Mouse (Mus musculus) heart, embryonic 13.5 days (tissue): Measurements from ENCODE around the gene Chn2. TPM values are rescaled to one million over a fixed set of nuclear protein-coding genes. Genes with fewer than 3 reads are reported as not detected.

ENCODE experiments used
- ATAC-seq: fragments of 200-750 bp; cut with Nextera tagmentation; 2 replicates; pipeline ENCODE4 v1.8.0; 2017; ENCODE audit warnings: moderate TSS enrichment; ENCODE audit not compliant: insufficient number of reproducible peaks, low FRiP score, low TSS enrichment; ENCODE audit errors: extremely low read depth
- H3K27ac ChIP-seq: fragments of 300-500 bp; sonication (generic); replicated peaks from 2 replicates; pipeline ENCODE4 v1.5.1; 2015; ENCODE audit warnings: moderate library complexity, mild to moderate bottlenecking, inconsistent platforms
- H3K27me3 ChIP-seq: fragments of 300-500 bp; sonication (generic); replicated peaks from 2 replicates; pipeline ENCODE4 v1.6.1; 2015; ENCODE audit warnings: mild to moderate bottlenecking, inconsistent platforms
- H3K36me3 ChIP-seq: fragments of 300-500 bp; sonication (generic); 2 replicates; pipeline ENCODE4 v1.6.1; 2015; ENCODE audit warnings: mild to moderate bottlenecking, inconsistent platforms
- H3K4me1 ChIP-seq: fragments of 300-500 bp; sonication (generic); 2 replicates; pipeline ENCODE4 v1.6.1; 2015; ENCODE audit warnings: inconsistent platforms
- H3K4me2 ChIP-seq: fragments of 300-500 bp; sonication (generic); 2 replicates; pipeline ENCODE4 v1.6.1; 2015; ENCODE audit warnings: inconsistent platforms, mild to moderate bottlenecking, moderate library complexity
- H3K4me3 ChIP-seq: fragments of 300-500 bp; sonication (generic); 2 replicates; pipeline ENCODE4 v1.5.1; 2015; ENCODE audit warnings: moderate library complexity, mild to moderate bottlenecking, inconsistent platforms
- H3K9ac ChIP-seq: fragments of 300-500 bp; sonication (generic); 2 replicates; pipeline ENCODE4 v1.6.1; 2015; ENCODE audit warnings: inconsistent platforms, mild to moderate bottlenecking, moderate library complexity
- H3K9me3 ChIP-seq: fragments of 300-500 bp; sonication (generic); 2 replicates; pipeline ENCODE4 v1.6.1; 2016; ENCODE audit warnings: inconsistent platforms
- WGBS: fragments of 180-500 bp; shearing (Covaris S2); methylation state at CpG from one replicate; pipeline ENCODE4 v1.1.7; 2015; ENCODE audit warnings: mixed read lengths; 5-methylcytosine and 5-hydroxymethylcytosine counted together
- polyA plus RNA-seq: library from polyadenylated mRNA; unstranded; fragments of >200 nt; fragmentation: Nextera tagmentation; extraction: Ambion mirVana; gene quantifications from 2 replicates; pipeline ENCODE4 v1.2.1, GENCODE M21; 2015

The Chn2 gene
- polyA plus RNA-seq, 1 experiment from 2014 or later: 8.7 TPM

DNA sequence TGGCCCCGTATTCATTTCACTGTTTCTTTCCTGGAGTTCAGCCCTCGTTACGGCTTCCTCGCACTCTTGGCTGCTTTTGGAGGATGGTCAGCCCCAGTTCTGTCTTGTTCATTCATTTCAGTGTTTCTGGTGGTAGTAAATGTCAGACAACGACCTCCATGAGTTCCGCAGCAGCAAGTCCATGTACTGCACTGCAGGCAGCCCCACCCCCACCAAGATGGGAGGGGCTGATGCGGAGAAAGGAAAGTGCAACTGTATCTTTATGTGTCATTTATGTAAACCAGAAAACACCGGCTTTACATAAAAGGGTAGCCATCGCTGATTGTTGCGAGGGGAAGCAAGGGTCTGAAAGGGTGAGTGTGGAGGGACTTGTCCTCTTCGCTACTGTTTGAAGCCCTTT, 185.0 kb downstream of the Chn2 start:
- Histone ChIP-seq H3K27me3 (no peaks in the 10 kb centered on the region; the same call in 1 of the 2 replicates), H3K36me3 (0 out of 2 replicates have a peak, but pooled peaks cover 3% of the 10 kb centered on the region), H3K27ac (no peak overlapping the region), H3K9ac (no peak overlapping the region), H3K9me3 (no peaks in the 10 kb centered on the region), H3K4me2 (no peak overlapping the region), H3K4me3 (no peak overlapping the region), H3K4me1 (peaks cover 10% of the 10 kb centered on the region; the same call in 1 of the 2 replicates)
- no peak for ATAC-seq
- 70% methylated on average over 11 of the region's 11 CpGs for WGBS

DNA sequence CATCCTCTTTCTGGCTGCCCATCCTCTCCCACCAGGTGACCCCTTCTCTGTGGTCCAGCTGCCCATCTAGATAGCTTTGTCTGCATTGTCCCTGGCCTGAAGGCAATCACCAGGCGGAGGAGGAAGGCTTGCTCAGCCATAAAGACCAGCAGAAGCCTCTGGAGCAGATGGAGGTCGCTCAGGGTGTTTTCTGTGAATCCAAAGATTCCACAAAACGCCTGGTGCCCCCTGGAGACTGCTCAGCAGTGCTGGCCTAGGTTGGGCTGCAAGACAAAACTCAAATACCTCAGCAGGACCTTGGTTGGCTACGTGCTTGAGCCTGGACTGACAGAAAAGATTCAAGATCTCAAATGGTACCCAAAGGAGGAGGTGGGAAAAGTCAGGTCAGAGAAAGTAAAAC, 186.0 kb downstream of the Chn2 start:
- ATAC-seq: no peak
- H3K9ac ChIP-seq: no peak overlapping the region
- H3K4me2 ChIP-seq: no peak overlapping the region
- H3K27ac ChIP-seq: no peak overlapping the region
- H3K4me3 ChIP-seq: no peak overlapping the region
- peaks cover 10% of the 10 kb centered on the region; the same call in 1 of the 2 replicates for H3K4me1 ChIP-seq
- H3K9me3 ChIP-seq: no peaks in the 10 kb centered on the region
- H3K36me3 ChIP-seq: 0 out of 2 replicates have a peak, but pooled peaks cover 3% of the 10 kb centered on the region
- peaks cover 5% of the 10 kb centered on the region; the same call in 1 of the 2 replicates for H3K27me3 ChIP-seq
- WGBS: 56% methylated on average over 4 of the region's 4 CpGs

DNA sequence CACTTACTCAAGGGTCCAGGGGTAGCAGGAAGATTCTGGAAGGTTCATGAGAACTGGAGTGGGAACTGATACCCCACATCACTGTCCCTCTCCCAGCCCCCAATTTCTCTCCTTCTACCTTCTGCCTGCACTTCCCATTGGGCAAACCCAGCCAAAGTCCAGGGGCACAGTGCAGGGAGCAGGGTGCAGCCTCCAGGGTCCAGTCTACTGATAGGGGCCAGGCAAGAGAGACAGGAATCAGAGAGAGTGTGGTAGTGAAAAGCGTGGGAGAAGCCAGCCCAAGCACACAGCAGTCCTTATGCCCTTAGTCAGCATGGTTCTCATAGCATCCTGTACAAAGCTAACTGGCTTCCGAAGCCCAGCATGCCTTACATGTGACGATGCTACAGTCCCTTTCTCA, 187.7 kb downstream of the Chn2 start:
- no peak overlapping the region for H3K4me2 ChIP-seq
- WGBS: 76% methylated on average over 3 of the region's 3 CpGs
- H3K9ac ChIP-seq: no peak overlapping the region
- no peak for ATAC-seq
- H3K27ac ChIP-seq: no peak overlapping the region
- H3K9me3 ChIP-seq: no peaks in the 10 kb centered on the region
- no peak overlapping the region for H3K4me3 ChIP-seq
- H3K27me3 ChIP-seq: peaks cover 5% of the 10 kb centered on the region; the same call in 1 of the 2 replicates
- H3K4me1 ChIP-seq: peaks cover 10% of the 10 kb centered on the region; the same call in 1 of the 2 replicates
- H3K36me3 ChIP-seq: no peaks in the 10 kb centered on the region

DNA sequence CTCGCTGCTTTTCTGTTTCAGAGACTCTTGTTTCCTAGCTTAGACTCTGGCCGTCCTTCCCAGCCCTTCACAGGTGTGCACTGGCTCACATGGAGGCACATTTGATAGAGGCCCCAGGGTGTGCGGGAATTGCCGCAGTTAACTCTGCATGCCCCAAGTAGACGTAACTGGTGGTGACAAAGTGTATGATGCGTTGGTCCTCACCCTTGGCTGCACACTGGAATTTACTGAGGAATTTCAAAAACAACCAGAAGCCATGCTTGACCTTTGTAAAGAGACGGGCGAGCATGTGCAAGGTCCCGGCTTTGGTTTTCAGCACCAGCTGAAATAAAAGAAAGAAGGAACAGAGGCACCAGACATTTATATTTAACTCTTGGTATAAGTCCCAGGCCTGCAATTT, 189.1 kb downstream of the Chn2 start:
- Histone ChIP-seq H3K36me3 (no peaks in the 10 kb centered on the region), H3K4me2 (no peak overlapping the region), H3K4me3 (no peak overlapping the region), H3K9me3 (peaks cover 3% of the 10 kb centered on the region; the same call in 1 of the 2 replicates), H3K4me1 (peaks cover 10% of the 10 kb centered on the region; the same call in 1 of the 2 replicates), H3K9ac (no peak overlapping the region), H3K27ac (no peak overlapping the region), H3K27me3 (peaks cover 5% of the 10 kb centered on the region; the same call in 1 of the 2 replicates)
- ATAC-seq: no peak
- WGBS: 67% methylated on average over 9 of the region's 9 CpGs

DNA sequence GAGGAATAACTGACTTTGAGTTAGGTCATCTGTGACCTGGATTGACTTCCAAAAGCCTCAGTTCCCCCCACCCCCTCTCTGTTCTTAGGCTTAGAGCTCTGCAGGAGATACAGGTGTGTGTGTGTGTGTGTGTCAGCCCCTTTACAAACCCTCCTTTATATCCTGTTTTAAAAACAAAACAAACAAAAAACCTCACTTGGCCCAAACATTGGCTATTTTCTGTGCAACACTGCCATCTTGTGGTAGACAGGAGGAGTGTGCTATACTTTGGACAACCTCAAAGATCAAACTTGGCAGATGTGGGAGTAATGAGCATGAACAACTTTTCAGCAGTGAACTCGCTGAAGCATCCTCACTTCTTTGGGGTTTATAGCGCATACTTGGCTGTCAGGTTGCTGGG, 189.5 kb downstream of the Chn2 start:
- no peak for ATAC-seq
- no peak overlapping the region for H3K27ac ChIP-seq
- H3K4me1 ChIP-seq: peaks cover 10% of the 10 kb centered on the region; the same call in 1 of the 2 replicates
- H3K27me3 ChIP-seq: peaks cover 5% of the 10 kb centered on the region; the same call in 1 of the 2 replicates
- H3K36me3 ChIP-seq: no peaks in the 10 kb centered on the region
- WGBS: 8% methylated on average over 2 of the region's 2 CpGs
- H3K4me2 ChIP-seq: no peak overlapping the region
- H3K4me3 ChIP-seq: no peak overlapping the region
- H3K9ac ChIP-seq: no peak overlapping the region
- H3K9me3 ChIP-seq: peaks cover 6% of the 10 kb centered on the region; the same call in 1 of the 2 replicates

DNA sequence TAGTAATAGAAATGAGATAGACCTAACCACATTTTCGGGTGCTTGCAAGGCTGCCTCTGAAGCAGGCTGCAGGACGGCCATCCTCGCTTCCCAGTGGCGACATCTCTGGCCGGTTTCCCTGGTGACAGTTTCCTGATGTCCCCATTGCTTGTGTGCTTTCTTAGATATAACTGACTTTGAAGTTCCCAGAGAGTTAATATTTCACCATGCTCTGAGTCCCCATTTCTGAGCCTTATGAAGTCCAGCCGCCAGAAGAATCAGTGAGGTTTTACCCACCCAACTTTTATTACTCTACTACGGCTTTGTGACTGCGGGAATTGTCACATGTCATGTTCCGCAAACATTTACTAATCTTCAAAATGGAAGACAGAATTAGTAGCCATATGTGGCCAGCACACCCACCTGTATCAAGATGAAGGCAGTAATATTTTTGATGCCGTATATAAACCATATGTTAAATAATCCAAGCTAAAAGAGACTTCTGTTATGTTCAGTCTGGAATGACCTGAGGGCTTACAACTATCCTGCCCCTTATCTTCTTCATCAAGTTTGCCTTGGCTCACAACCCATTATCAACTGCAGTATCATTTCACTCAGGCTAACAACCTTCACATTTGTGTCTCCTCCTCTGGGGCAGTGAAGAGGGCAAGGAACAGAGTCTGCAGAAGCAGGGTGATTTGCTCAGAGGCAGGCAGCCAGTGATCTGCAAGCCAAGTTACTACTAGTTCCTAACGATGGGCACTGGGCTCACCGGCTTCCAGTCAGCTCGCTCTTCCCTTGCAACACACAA, 192.6 kb downstream of the Chn2 start:
- Histone ChIP-seq H3K27me3 (peaks cover 5% of the 10 kb centered on the region; the same call in 1 of the 2 replicates), H3K4me3 (no peak overlapping the region), H3K36me3 (no peaks in the 10 kb centered on the region; the same call in 1 of the 2 replicates), H3K4me2 (no peak overlapping the region), H3K27ac (no peak overlapping the region), H3K4me1 (no peaks in the 10 kb centered on the region; the same call in 1 of the 2 replicates), H3K9ac (no peak overlapping the region), H3K9me3 (peaks cover 10% of the 10 kb centered on the region; the same call in 1 of the 2 replicates)
- no peak for ATAC-seq
- WGBS: 73% methylated on average over 13 of the region's 13 CpGs

DNA sequence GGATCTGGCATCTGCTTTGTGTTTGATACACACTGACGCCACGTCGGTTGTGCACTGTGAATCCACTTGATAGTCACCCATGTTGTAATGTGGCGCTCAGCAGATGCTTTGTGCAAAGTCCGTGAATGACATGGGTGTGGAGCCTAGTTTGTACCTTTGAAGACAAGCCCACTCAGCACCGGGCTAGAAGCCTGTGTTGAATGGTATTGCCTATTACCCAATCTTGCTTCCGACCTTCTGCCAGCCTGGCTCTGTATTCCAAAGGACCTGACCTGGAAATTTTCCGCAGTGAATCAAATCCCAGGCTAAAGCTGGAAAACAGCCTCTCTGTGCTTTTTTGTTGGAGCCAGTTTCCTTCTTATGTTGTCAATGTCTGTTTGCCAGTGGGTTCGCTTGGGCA, 197.1 kb downstream of the Chn2 start:
- peaks cover 20% of the 10 kb centered on the region; the same call in 1 of the 2 replicates for H3K9me3 ChIP-seq
- 81% methylated on average over 9 of the region's 9 CpGs for WGBS
- H3K27me3 ChIP-seq: no peaks in the 10 kb centered on the region

DNA sequence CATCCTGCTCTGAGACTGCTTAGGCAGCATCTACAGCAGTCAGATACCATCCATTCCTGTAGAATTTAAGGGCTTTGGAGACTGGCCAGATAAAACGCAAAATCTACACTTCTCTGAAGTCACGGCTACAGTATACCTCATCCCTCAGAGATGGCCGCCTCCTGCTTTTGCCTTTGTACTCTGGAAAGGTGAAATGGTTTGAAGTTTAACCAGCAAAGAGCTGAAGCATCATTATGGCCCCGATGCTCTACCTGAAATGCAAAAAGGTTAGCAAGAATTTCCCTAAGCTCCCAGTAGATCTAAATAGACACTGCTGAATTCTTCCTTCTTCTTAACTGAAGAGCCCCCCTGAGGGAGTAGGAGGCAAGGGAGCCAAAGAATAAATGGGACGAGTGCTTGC, 202.4 kb downstream of the Chn2 start:
- 60% methylated on average over 5 of the region's 5 CpGs for WGBS
- Histone ChIP-seq H3K4me3 (no peak overlapping the region), H3K9me3 (peaks cover 10% of the 10 kb centered on the region; the same call in 1 of the 2 replicates), H3K27ac (no peak overlapping the region), H3K4me2 (peak overlapping the region; percentile 40), H3K9ac (no peak overlapping the region), H3K27me3 (no peaks in the 10 kb centered on the region), H3K4me1 (peaks cover 21% of the 10 kb centered on the region), H3K36me3 (peaks cover 8% of the 10 kb centered on the region; the same call in 1 of the 2 replicates)
- no peak for ATAC-seq

More for the DNA sequence above, 197.1 kb downstream of the Chn2 start:
- Histone ChIP-seq H3K4me3 (no peak overlapping the region), H3K36me3 (peaks cover 8% of the 10 kb centered on the region), H3K9ac (no peak overlapping the region), H3K4me1 (0 out of 2 replicates have a peak, but pooled peaks cover under 1% of the 10 kb centered on the region), H3K4me2 (no peak overlapping the region), H3K27ac (no peak overlapping the region)
- ATAC-seq: no peak

DNA sequence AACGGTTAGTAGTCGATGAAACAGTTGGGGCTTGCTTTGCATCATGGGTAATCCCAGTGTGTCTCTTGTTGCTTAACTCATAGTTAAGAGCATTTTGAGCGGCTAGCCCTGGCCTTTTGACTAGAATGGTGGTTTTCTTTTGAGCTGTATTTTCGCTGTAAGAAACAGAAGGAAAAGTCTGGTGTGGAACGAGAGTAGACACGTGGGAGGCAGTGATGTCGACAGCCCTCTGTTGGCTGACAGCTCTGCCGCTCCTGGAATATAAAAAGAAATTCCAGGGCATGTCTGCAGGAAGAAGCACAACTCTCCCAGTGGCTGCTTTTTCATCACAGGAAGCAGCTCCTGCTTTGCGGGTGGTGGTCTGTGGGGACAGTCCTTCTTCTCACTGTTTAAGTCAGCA, 202.9 kb downstream of the Chn2 start:
- H3K9ac ChIP-seq: no peak overlapping the region
- 37% methylated on average over 9 of the region's 9 CpGs for WGBS
- no peaks in the 10 kb centered on the region for H3K27me3 ChIP-seq
- ATAC-seq: no peak
- H3K9me3 ChIP-seq: peaks cover 10% of the 10 kb centered on the region; the same call in 1 of the 2 replicates
- peak overlapping the region; percentile 40 for H3K4me2 ChIP-seq
- H3K27ac ChIP-seq: 0 out of 2 replicates have a peak overlapping the region, but pooled peaks have one; percentile 21
- peaks cover 8% of the 10 kb centered on the region; the same call in 1 of the 2 replicates for H3K36me3 ChIP-seq
- H3K4me3 ChIP-seq: no peak overlapping the region
- H3K4me1 ChIP-seq: peaks cover 21% of the 10 kb centered on the region

DNA sequence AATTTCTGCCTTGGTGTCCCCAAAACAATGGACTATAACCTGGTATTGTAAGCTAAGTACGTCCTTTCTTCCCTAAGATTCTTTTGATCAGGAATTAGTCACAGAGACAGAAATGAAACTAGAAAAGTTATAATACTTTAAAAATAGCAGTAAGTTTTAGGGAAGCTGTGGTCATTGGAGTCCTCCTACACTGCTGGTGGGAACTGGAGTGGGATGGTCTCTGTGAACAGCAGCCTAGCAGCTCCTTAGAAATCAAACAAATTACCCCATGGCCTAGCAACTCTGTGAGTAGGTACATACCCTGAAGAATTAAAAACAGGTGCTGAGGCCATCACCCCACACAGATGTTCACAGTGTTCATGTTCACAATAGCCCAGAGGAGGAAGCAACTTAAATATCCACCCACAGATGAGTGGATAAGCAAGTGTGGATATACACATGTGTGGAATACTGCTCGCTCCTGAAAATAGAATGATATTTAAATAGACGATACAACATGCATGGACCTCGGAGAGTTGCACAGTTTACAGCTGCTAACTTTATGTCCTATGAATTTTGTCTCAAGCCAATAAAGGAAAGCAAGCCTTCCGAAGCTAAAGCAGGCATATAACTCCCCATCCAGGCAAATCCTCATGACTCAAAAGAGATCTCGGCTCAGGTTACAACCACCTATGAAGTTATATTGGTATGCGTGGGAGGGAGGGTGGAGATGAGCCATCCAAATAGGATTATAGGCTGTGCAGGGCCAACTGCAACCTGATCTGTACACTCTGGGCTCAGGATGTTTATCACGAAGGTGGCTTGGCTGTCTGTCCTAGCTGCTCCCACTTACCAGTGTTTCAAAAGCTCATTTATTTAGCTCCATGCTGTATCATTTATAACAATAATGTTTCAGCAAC, 209.2 kb downstream of the Chn2 start:
- Histone ChIP-seq H3K4me1 (peaks cover 16% of the 10 kb centered on the region), H3K36me3 (no peaks in the 10 kb centered on the region), H3K9me3 (no peaks in the 10 kb centered on the region), H3K4me2 (no peak overlapping the region), H3K27ac (no peak overlapping the region), H3K4me3 (no peak overlapping the region), H3K9ac (no peak overlapping the region), H3K27me3 (no peaks in the 10 kb centered on the region)
- no peak for ATAC-seq
- WGBS: 67% methylated on average over 8 of the region's 8 CpGs
